Mouse (Mus musculus) lung, embryonic 14.5 days (tissue): ENCODE measurements around the gene Olfr772. TPM values are rescaled to one million over a fixed set of nuclear protein-coding genes. Genes with fewer than 3 reads are reported as not detected.
"Not testable (repeated sequence)": the region's sequence is repeated elsewhere in the genome, so short reads cannot be mapped to it uniquely, and the experiment has no call there.

ENCODE experiments used
- ATAC-seq: fragments of 200-750 bp; cut with Nextera tagmentation; 2 replicates; pipeline ENCODE4 v1.8.0; 2017; ENCODE audit warnings: mild to moderate bottlenecking, moderate TSS enrichment, moderate library complexity; ENCODE audit not compliant: insufficient read depth
- DNase-seq: peaks from one replicate; pipeline ENCODE4 v3.0.0-alpha.2; 2015
- H3K27ac ChIP-seq: fragments of 300-500 bp; sonication (generic); 2 replicates; pipeline ENCODE4 v1.5.1; 2014; ENCODE audit warnings: low read depth, mild to moderate bottlenecking, moderate library complexity
- H3K27me3 ChIP-seq: fragments of 300-500 bp; sonication (generic); 2 replicates; pipeline ENCODE4 v1.6.1; 2014; ENCODE audit warnings: low read length, control low read depth; ENCODE audit not compliant: insufficient read depth
- H3K36me3 ChIP-seq: fragments of 300-500 bp; sonication (generic); 2 replicates; pipeline ENCODE4 v1.6.1; 2014; ENCODE audit warnings: control low read depth; ENCODE audit not compliant: insufficient read depth
- H3K4me1 ChIP-seq: fragments of 300-500 bp; sonication (generic); 2 replicates; pipeline ENCODE4 v1.6.1; 2014; ENCODE audit warnings: antibody characterized with exemption, control low read depth; ENCODE audit not compliant: insufficient read depth
- H3K4me2 ChIP-seq: fragments of 300-500 bp; sonication (generic); 2 replicates; pipeline ENCODE4 v1.6.1; 2014; ENCODE audit warnings: mild to moderate bottlenecking
- H3K4me3 ChIP-seq: fragments of 300-500 bp; sonication (generic); 2 replicates; pipeline ENCODE4 v1.5.1; 2014; ENCODE audit warnings: low read depth, low read length
- H3K9ac ChIP-seq: fragments of 300-500 bp; sonication (generic); 2 replicates; pipeline ENCODE4 v1.6.1; 2014
- H3K9me3 ChIP-seq: fragments of 300-500 bp; sonication (generic); 2 replicates; pipeline ENCODE4 v1.6.1; 2016; ENCODE audit warnings: low read depth, low read length, control low read depth
- CTCF ChIP-seq: IDR thresholded peaks from 2 replicates; pipeline ENCODE4 v1.5.1; 2016; ENCODE audit warnings: antibody characterized with exemption, low read depth
- WGBS: fragments of 180-500 bp; shearing (Covaris S2); extraction: QIAGEN DNeasy Blood & Tissue Kit; methylation state at CpG from one replicate; pipeline ENCODE4 v1.1.7; 2014; 5-methylcytosine and 5-hydroxymethylcytosine counted together
- polyA plus RNA-seq: library from polyadenylated mRNA; unstranded; fragments of >200 nt; fragmentation: Nextera tagmentation; extraction: Ambion mirVana; gene quantifications from 2 replicates; pipeline ENCODE4 v1.2.1, GENCODE M21; 2014

Gene Olfr772
- not detected in 2 replicates for polyA plus RNA-seq

DNA sequence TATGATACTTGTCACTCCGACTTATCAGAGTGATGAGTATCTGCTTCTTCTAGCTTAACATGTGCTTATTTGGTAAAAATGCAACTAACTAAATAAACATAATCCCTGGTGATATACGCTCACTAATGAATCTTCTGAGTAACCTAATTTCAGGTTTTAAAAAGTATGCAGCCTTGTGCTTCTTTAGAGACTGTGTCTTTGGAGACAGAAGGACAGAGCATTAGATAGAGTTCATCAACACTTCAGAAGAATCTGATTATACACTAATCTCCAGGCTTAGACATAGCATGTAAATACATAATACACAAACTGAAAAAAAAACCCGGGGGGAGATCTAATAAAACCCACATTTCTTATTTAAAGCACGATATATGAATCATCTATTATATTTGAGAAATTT, at the start of gene Olfr772:
TSS of gene Olfr772 (minus strand) at position 101 of the 400 bp plus-strand sequence.
- not testable (repeated sequence) for H3K4me3 ChIP-seq, H3K4me1 ChIP-seq, H3K9ac ChIP-seq, ATAC-seq, H3K27me3 ChIP-seq, H3K27ac ChIP-seq, H3K4me2 ChIP-seq, H3K36me3 ChIP-seq, DNase-seq, H3K9me3 ChIP-seq
- 77% methylated on average over 3 of the region's 4 CpGs for WGBS

DNA sequence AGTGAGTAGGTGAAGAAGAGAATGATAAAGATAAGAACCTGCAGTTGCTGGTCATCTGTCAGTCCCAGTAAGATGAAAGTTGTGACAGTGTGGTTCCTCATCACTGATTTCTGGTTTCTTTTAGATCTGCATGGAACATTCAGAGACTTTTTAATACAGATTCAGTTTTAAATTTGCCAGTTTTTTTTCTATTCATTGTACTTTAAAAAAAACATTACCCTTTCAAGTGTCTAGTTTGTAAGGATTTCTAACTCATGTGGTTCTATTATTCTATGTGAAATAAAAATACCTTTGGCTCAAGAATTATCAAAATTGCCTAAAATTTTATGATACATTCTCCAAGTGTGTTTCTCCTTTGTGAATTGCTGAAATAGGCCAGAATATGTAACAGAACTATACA, 9.6 kb upstream of the Olfr772 start, which contains the start of gene Olfr773:
TSS of gene Olfr773 (minus strand) at position 101 of the 400 bp plus-strand sequence.
- H3K27me3 ChIP-seq, H3K4me1 ChIP-seq, DNase-seq, H3K9me3 ChIP-seq, ATAC-seq, H3K36me3 ChIP-seq, H3K27ac ChIP-seq, H3K4me2 ChIP-seq, H3K9ac ChIP-seq, H3K4me3 ChIP-seq: not testable (repeated sequence)

DNA sequence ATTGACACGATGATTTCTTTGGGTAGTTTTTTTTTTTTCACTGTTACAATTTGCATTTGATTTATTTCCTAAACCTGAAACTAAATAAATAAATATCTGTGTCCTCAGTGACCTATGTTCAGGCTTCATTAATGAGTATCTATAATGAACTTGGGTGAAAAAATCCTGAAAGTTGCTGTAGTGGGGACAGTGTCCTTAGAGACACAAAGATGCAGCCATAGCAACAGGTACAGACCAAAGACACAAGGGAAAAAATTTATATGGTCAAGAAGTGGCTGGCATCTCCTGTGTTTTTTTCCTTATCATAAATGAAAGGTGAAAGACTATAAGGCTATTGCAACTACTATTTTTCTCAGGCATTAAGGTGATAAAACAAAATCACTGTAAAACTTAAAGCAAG, 13.1 kb downstream of the Olfr772 start, which contains the start of gene Olfr771:
TSS of gene Olfr771 (minus strand) at position 101 of the 400 bp plus-strand sequence.
- H3K4me2 ChIP-seq: no peak within 1 kb of the TSS
- no peaks in the 10 kb centered on the region for H3K9me3 ChIP-seq
- H3K36me3 ChIP-seq: no peaks in the 10 kb centered on the region
- no peak within 1 kb of the TSS for H3K4me3 ChIP-seq
- DNase-seq: no peak
- no peak within 1 kb of the TSS for H3K27ac ChIP-seq
- WGBS: 78% methylated on average over 1 of the region's 1 CpGs
- no peaks in the 10 kb centered on the region for H3K27me3 ChIP-seq
- TF ChIP-seq CTCF: no peak
- no peak within 1 kb of the TSS for H3K9ac ChIP-seq
- H3K4me1 ChIP-seq: no peaks in the 10 kb centered on the region
- ATAC-seq: no peak

DNA sequence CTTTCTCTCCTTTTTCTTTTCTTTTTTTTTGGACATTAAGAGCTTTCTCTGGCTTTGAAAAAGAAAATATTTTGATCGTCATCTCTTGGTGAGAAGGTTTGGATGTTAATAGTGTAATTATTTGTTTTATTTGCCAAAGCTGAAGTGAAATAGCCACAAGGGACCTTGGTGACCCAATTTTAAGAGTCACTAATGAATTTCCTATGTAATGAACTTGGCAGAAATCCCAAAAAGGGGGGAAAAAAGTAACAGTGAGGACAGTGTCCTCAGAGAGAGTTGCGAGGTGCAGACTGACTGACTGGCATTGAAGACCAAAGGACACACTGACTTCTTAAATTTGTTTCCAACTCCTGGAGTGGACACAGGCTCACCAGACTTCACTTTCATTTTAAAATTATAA, 38.8 kb downstream of the Olfr772 start, which contains the start of gene Olfr770:
TSS of gene Olfr770 (minus strand) at position 101 of the 400 bp plus-strand sequence.
- Histone ChIP-seq H3K36me3 (no peaks in the 10 kb centered on the region), H3K27me3 (no peaks in the 10 kb centered on the region), H3K4me1 (no peaks in the 10 kb centered on the region), H3K27ac (no peak within 1 kb of the TSS), H3K4me2 (no peak within 1 kb of the TSS), H3K9ac (no peak within 1 kb of the TSS), H3K9me3 (no peaks in the 10 kb centered on the region), H3K4me3 (no peak within 1 kb of the TSS)
- TF ChIP-seq CTCF: no peak
- 82% methylated on average over 2 of the region's 2 CpGs for WGBS
- ATAC-seq (no peak), DNase-seq (no peak)

Other genes starting within 250 kb of the Olfr772 start
- gene Itga7, start 244.1 kb downstream of the Olfr772 start, polyA plus RNA-seq: 1.5 and 2.1 TPM in 2 replicates
- not detected in 2 replicates for gene Mettl7b, start 216.9 kb downstream of the Olfr772 start, polyA plus RNA-seq
- gene Olfr9, start 188.5 kb downstream of the Olfr772 start, polyA plus RNA-seq: not detected in 2 replicates
- gene Olfr763, start 167.1 kb downstream of the Olfr772 start, polyA plus RNA-seq: not detected in 2 replicates
- gene Olfr764-ps1, start 138.0 kb downstream of the Olfr772 start, polyA plus RNA-seq: not detected in 2 replicates
- not detected in 2 replicates for gene Olfr765, start 127.9 kb downstream of the Olfr772 start, polyA plus RNA-seq
- gene Olfr766-ps1, start 108.9 kb downstream of the Olfr772 start, polyA plus RNA-seq: not detected in 2 replicates
- gene Olfr767, start 95.0 kb downstream of the Olfr772 start, polyA plus RNA-seq: not detected in 2 replicates
- gene Olfr768, start 78.5 kb downstream of the Olfr772 start, polyA plus RNA-seq: not detected in 2 replicates
- gene Olfr769, start 60.1 kb downstream of the Olfr772 start, polyA plus RNA-seq: not detected in 2 replicates
- gene Olfr770, start 38.9 kb downstream of the Olfr772 start, polyA plus RNA-seq: not detected in 2 replicates
- not detected in 2 replicates for gene Olfr771, start 13.2 kb downstream of the Olfr772 start, polyA plus RNA-seq
- not detected in 2 replicates for gene Olfr773, start 9.5 kb upstream of the Olfr772 start, polyA plus RNA-seq
- not detected in 2 replicates for gene Olfr774, start 58.3 kb upstream of the Olfr772 start, polyA plus RNA-seq
- gene Olfr775, start 70.5 kb upstream of the Olfr772 start, polyA plus RNA-seq: not detected in 2 replicates
- not detected in 2 replicates for gene Olfr776, start 81.2 kb upstream of the Olfr772 start, polyA plus RNA-seq
- not detected in 2 replicates for gene Olfr777, start 93.6 kb upstream of the Olfr772 start, polyA plus RNA-seq
- not detected in 2 replicates for gene Olfr780, start 140.2 kb upstream of the Olfr772 start, polyA plus RNA-seq
- not detected in 2 replicates for gene Olfr781, start 150.9 kb upstream of the Olfr772 start, polyA plus RNA-seq
- not detected in 2 replicates for gene Olfr782, start 170.9 kb upstream of the Olfr772 start, polyA plus RNA-seq
- 0.05 and 0.08 TPM in 2 replicates for gene Olfr784, start 206.2 kb upstream of the Olfr772 start, polyA plus RNA-seq
- not detected in 2 replicates for gene Olfr785, start 227.5 kb upstream of the Olfr772 start, polyA plus RNA-seq
- not detected in 2 replicates for gene Olfr786, start 249.4 kb upstream of the Olfr772 start, polyA plus RNA-seq